Mouse (Mus musculus) cerebellum, adult 8-10 months (tissue): ENCODE measurements at regions not wholly inside any gene's neighbourhood (a gene's known extent, or its start where the extent isn't known, plus 50 kb on each side); places are given as distances from the start of the nearest gene placed in this dataset.

Experiments
- DNase-seq: peaks from one replicate; pipeline ENCODE4 v3.0.0; 2022

DNA sequence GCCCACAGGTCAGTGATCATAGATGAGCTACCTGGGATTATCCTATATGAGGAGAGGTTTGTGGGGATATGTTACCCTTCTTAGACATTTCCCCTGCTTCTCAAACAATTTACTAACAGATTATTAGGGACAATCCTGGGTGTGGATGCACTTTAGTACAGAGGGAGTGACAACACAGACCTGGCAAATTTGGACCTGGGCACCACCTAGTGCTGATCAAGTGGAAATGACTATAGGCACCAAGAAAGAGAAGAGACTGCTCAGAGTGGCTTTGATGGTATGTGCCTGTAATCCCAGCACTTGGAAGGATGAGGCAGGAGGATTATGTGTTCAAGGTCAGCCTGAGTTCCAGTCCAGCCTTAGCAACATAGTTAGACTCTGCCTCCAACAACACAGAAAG lies 51.1 kb upstream of the Gm815 start:
- DNase-seq = peak; percentile 10
